Mouse (Mus musculus) adrenal gland, adult 8-10 months (tissue): ENCODE measurements around the gene Erfe. TPM values are rescaled to one million over a fixed set of nuclear protein-coding genes. Genes with fewer than 3 reads are reported as not detected.

Experiments used
- total RNA-seq, 4 experiments: library from RNA; stranded (reverse); gene quantifications; 2 replicates each; pipeline ENCODE4 v1.2.4; 2022

Erfe gene
- total RNA-seq, 4 experiments from 2014 or later: 1.7 to 8.3 (median 4.8) TPM

Other genes starting within 250 kb of the Erfe start
- gene Rbm44, start 221.3 kb upstream of the Erfe start, total RNA-seq: not detected
- gene Ramp1, start 186.6 kb upstream of the Erfe start, total RNA-seq: 10 to 100 TPM in 2 of 4 experiments, 1 to 10 TPM in 2; 7.6 to 11.6 (median 10.0) TPM
- 10 to 100 TPM; 57.7 to 87.7 (median 71.3) TPM for gene Ube2f, start 116.1 kb upstream of the Erfe start, total RNA-seq
- 10 to 100 TPM; 31.4 to 42.7 (median 35.8) TPM for gene Scly, start 68.1 kb upstream of the Erfe start, total RNA-seq
- under 1 TPM in 3 of 4 experiments, not detected in 1; 0.09 to 0.25 (median 0.21) TPM for gene Espnl, start 44.4 kb upstream of the Erfe start, total RNA-seq
- 1 to 10 TPM; 2.2 to 3.0 (median 2.5) TPM for gene Klhl30, start 15.4 kb upstream of the Erfe start, total RNA-seq
- 100 to 1,000 TPM in 3 of 4 experiments, 10 to 100 TPM in 1; 89.4 to 138 (median 108) TPM for gene Ilkap, start 32.4 kb downstream of the Erfe start, total RNA-seq
- 100 to 1,000 TPM; 178 to 376 (median 294) TPM for gene Hes6, start 47.6 kb downstream of the Erfe start, total RNA-seq
- gene Per2, start 92.9 kb downstream of the Erfe start, total RNA-seq: 10 to 100 TPM; 42.5 to 75.0 (median 45.4) TPM
- gene Traf3ip1, start 128.2 kb downstream of the Erfe start, total RNA-seq: 10 to 100 TPM; 11.4 to 15.7 (median 12.9) TPM
- 10 to 100 TPM; 22.5 to 25.4 (median 23.4) TPM for gene Asb1, start 174.1 kb downstream of the Erfe start, total RNA-seq